Mouse (Mus musculus) brain, embryonic 14.5 days (tissue): ENCODE results near the gene Pid1.

Experiments
- CTCF ChIP-seq: fragments of 200-500 bp; IDR thresholded peaks from 2 replicates; pipeline ENCODE4 v1.5.1; 2012; ENCODE audit warnings: inconsistent platforms, mild to moderate bottlenecking, moderate library complexity, borderline replicate concordance; ENCODE audit not compliant: insufficient read depth, insufficient read length; ENCODE audit errors: extremely low read depth
- POLR2A ChIP-seq: fragments of 200-500 bp; IDR thresholded peaks from 2 replicates; pipeline ENCODE4 v1.6.1; 2012; ENCODE audit warnings: mild to moderate bottlenecking, inconsistent platforms, borderline replicate concordance; ENCODE audit not compliant: poor library complexity, insufficient read depth, insufficient read length, severe bottlenecking; ENCODE audit errors: extremely low read depth

DNA sequence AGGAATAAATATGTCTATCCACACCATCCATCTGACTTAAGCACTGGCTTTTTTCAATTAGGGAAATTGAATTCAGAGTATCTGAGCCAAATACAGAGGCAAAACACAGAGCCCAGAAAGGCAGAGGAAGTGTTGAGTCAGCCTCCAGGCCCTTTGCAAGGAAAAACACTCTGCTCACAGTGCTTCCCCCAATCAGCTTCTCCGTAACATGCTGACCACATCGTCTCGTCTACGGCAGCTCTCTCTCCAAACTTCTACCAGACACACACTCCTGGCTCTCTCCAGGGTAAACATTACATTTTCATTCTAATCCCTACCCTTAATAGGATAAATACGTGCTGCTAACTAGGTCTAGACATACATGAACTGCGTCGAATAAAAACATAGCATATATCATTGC is 145.4 kb downstream of the Pid1 start:
- TF ChIP-seq CTCF (no peak), POLR2A (no peak)
